Mouse (Mus musculus) thymus, postnatal 14 days (tissue): ENCODE measurements at regions not wholly inside any gene's neighbourhood (a gene's known extent, or its start where the extent isn't known, plus 50 kb on each side); places are given as distances from the start of the nearest gene placed in this dataset.
"Not testable (repeated sequence)": the region's sequence is repeated elsewhere in the genome, so short reads cannot be mapped to it uniquely, and the experiment has no call there.

ENCODE experiments used
- DNase-seq: peaks from one replicate; pipeline ENCODE4 v3.0.0; 2021

DNA sequence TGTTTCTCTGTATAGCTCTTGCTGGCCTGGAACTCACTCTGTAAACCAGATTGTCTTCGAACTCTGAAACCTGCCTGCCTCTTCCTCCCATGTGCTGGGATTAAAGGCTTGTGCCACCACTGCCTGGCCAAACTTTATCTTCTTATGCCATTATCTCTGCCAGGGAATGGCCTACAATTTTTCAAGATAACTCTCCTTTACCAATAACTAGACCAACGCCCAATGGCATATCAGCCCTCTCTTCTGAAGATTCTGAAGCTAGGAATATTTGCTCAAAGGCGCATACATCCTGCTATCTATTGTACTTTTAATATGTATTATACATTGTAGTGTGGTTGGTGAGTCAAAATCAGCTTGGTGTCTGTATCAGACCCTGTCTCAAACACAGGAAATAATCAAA, 235.4 kb upstream of the Cts3 start:
- DNase-seq = not testable (repeated sequence)

DNA sequence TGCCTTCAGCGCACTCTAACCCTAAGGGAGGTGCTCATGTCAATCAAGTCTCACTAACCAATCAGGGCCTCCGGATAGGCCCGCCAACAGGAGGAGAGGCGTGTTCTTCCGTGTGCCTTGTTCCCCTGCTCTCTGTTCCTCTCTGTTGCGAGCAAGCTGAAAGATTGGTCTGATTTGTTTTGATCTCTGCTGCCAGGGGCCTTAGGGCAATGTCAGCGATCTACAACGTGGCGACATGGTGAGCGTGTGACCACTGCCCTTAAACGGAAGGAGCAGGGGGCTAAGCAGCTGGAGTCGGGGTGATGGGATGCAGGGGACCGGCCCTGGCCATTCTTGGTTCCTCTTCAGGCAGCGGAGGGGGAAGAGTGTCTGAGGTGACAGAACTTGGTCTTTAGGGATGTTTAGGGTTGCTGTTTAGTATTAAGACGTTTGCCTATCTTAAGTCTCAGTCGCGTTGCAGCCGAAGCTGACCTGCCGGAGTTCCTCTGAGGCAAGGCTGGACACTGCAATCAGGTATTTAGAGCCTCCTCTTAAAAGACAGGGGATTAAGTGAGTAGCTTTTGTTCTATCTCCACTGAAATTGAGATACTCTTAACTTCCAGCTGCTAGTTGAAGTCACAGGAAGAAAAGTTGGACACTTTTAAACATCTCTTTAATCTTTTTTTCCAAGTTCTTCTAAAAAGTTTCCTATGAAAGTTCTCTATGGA, 234.4 kb upstream of the Cts3 start:
- peak; percentile 54 for DNase-seq

DNA sequence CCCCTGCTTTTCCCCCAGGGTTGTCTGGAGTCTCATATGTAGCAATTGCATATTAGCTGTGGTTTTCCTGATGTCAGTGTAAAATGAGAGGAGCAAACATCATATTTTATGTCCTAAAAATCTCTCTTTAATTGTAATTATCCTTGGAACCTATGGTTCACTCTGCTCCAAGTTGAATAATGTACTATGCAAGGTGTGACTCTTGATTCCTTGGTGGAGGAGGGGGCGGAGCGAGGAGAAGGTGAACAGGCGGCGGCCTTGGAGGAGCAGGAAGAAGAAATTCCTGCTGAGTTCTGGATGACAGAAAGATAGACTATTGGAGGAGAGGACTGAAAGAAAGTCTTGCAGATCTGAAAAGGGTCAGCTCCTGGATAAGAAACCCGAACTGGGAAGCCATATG, 233.8 kb upstream of the Cts3 start:
- not testable (repeated sequence) for DNase-seq

DNA sequence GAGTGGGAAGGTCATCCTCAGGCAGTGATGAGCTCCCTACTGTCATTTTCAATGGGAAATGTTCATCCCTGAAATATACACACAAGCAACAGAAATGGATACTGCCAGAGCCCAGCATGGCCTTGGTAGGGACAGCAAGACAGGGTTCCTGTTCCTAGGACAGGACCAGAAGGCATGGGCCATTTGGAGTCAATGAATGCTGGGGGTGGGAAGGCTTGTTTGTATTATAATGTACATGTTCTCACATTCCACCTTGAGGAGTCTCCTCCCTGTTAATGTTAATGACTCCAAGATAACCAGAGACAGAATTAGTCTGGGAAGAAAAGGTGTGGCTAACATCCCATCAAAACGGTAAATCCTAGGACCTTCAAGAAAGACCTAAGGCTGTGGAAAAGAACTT, 193.5 kb upstream of the Cts3 start:
- DNase-seq = not testable (repeated sequence)
